Mouse (Mus musculus) heart, embryonic 12.5 days (tissue): Measurements from ENCODE around the gene Mgll. TPM values are rescaled to one million over a fixed set of nuclear protein-coding genes. Genes with fewer than 3 reads are reported as not detected.

Source experiments
- ATAC-seq: fragments of 200-750 bp; cut with Nextera tagmentation; 2 replicates; pipeline ENCODE4 v1.8.0; 2017; ENCODE audit warnings: moderate TSS enrichment, moderate library complexity; ENCODE audit not compliant: insufficient number of reproducible peaks, low FRiP score
- H3K27ac ChIP-seq: fragments of 300-500 bp; sonication (generic); 2 replicates; pipeline ENCODE4 v1.5.1; 2016; ENCODE audit warnings: mild to moderate bottlenecking, moderate library complexity; ENCODE audit not compliant: poor library complexity, severe bottlenecking
- H3K27me3 ChIP-seq: fragments of 300-500 bp; sonication (generic); replicated peaks from 2 replicates; pipeline ENCODE4 v1.6.1; 2016; ENCODE audit warnings: mild to moderate bottlenecking, moderate library complexity
- H3K36me3 ChIP-seq: fragments of 300-500 bp; sonication (generic); 2 replicates; pipeline ENCODE4 v1.6.1; 2016; ENCODE audit warnings: mild to moderate bottlenecking, moderate library complexity
- H3K4me1 ChIP-seq: fragments of 300-500 bp; sonication (generic); replicated peaks from 2 replicates; pipeline ENCODE4 v1.6.1; 2016; ENCODE audit warnings: mild to moderate bottlenecking
- H3K4me2 ChIP-seq: fragments of 300-500 bp; sonication (generic); 2 replicates; pipeline ENCODE4 v1.6.1; 2016; ENCODE audit warnings: mild to moderate bottlenecking, moderate library complexity
- H3K4me3 ChIP-seq: fragments of 300-500 bp; sonication (generic); 2 replicates; pipeline ENCODE4 v1.5.1; 2016; ENCODE audit warnings: mild to moderate bottlenecking
- H3K9ac ChIP-seq: fragments of 300-500 bp; sonication (generic); 2 replicates; pipeline ENCODE4 v1.6.1; 2016; ENCODE audit warnings: mild to moderate bottlenecking, moderate library complexity
- H3K9me3 ChIP-seq: fragments of 300-500 bp; sonication (generic); replicated peaks from 2 replicates; pipeline ENCODE4 v1.6.1; 2016; ENCODE audit warnings: mild to moderate bottlenecking, moderate library complexity
- WGBS: fragments of 180-500 bp; shearing (Covaris S2); methylation state at CpG from one replicate; pipeline ENCODE4 v1.1.7; 2016; 5-methylcytosine and 5-hydroxymethylcytosine counted together
- polyA plus RNA-seq: library from polyadenylated mRNA; unstranded; fragments of >200 nt; fragmentation: Nextera tagmentation; extraction: Ambion mirVana; gene quantifications from 2 replicates; pipeline ENCODE4 v1.2.1, GENCODE M21; 2016

Gene Mgll
- polyA plus RNA-seq, 1 experiment from 2014 or later: 9.2 TPM

- H3K9me3 ChIP-seq: no peaks in the 10 kb centered on the region
- no peak overlapping the region for H3K4me3 ChIP-seq
- H3K4me1 ChIP-seq: peaks cover 21% of the 10 kb centered on the region
- no peak overlapping the region for H3K4me2 ChIP-seq
- H3K9ac ChIP-seq: no peak overlapping the region
- 48% methylated on average over 23 of the region's 23 CpGs for WGBS
- no peaks in the 10 kb centered on the region for H3K36me3 ChIP-seq
- no peak for ATAC-seq
- H3K27me3 ChIP-seq: no peaks in the 10 kb centered on the region
- H3K27ac ChIP-seq: no peak overlapping the region
Measured at GRCm38 (mm10) chr6:88809091-88810037, 85.2 kb downstream of the Mgll start.

- no peak overlapping the region for H3K4me2 ChIP-seq
- no peaks in the 10 kb centered on the region for H3K9me3 ChIP-seq
- H3K27ac ChIP-seq: no peak overlapping the region
- no peak overlapping the region for H3K4me3 ChIP-seq
- H3K27me3 ChIP-seq: no peaks in the 10 kb centered on the region; the same call in 1 of the 2 replicates
- 68% methylated on average over 3 of the region's 3 CpGs for WGBS
- no peak overlapping the region for H3K9ac ChIP-seq
- peaks cover 21% of the 10 kb centered on the region for H3K4me1 ChIP-seq
- ATAC-seq: no peak
- H3K36me3 ChIP-seq: no peaks in the 10 kb centered on the region
Measured at GRCm38 (mm10) chr6:88810291-88810690, 86.1 kb downstream of the Mgll start.

GRCm38 (mm10) chr6:88811396-88811795 is 87.2 kb downstream of the Mgll start:
- Histone ChIP-seq H3K27ac (no peak overlapping the region), H3K9ac (no peak overlapping the region)
- WGBS: 17% methylated on average over 7 of the region's 7 CpGs

GRCm38 (mm10) chr6:88811880-88812400 is 87.7 kb downstream of the Mgll start:
- H3K27me3 ChIP-seq: no peaks in the 10 kb centered on the region; the same call in 1 of the 2 replicates
- H3K9me3 ChIP-seq: no peaks in the 10 kb centered on the region
- no peak overlapping the region for H3K4me2 ChIP-seq
- no peak overlapping the region for H3K27ac ChIP-seq
- no peak overlapping the region for H3K4me3 ChIP-seq
- no peak for ATAC-seq
- WGBS: 50% methylated on average over 7 of the region's 7 CpGs
- H3K4me1 ChIP-seq: peaks cover 21% of the 10 kb centered on the region
- H3K36me3 ChIP-seq: no peaks in the 10 kb centered on the region
- no peak overlapping the region for H3K9ac ChIP-seq

More at GRCm38 (mm10) chr6:88811396-88811795, 87.2 kb downstream of the Mgll start:
- ATAC-seq: 0 out of 2 replicates have a peak, but pooled peaks have one; percentile 12
- H3K9me3 ChIP-seq: no peaks in the 10 kb centered on the region
- peaks cover 21% of the 10 kb centered on the region for H3K4me1 ChIP-seq
- H3K4me2 ChIP-seq: no peak overlapping the region
- no peaks in the 10 kb centered on the region for H3K36me3 ChIP-seq
- no peaks in the 10 kb centered on the region; the same call in 1 of the 2 replicates for H3K27me3 ChIP-seq
- H3K4me3 ChIP-seq: no peak overlapping the region

- WGBS: 66% methylated on average over 3 of the region's 3 CpGs
- Histone ChIP-seq H3K36me3 (no peaks in the 10 kb centered on the region), H3K9me3 (no peaks in the 10 kb centered on the region), H3K27me3 (no peaks in the 10 kb centered on the region; the same call in 1 of the 2 replicates), H3K4me2 (no peak overlapping the region), H3K4me3 (no peak overlapping the region), H3K4me1 (peaks cover 21% of the 10 kb centered on the region), H3K27ac (no peak overlapping the region), H3K9ac (no peak overlapping the region)
- no peak for ATAC-seq
Measured at GRCm38 (mm10) chr6:88812886-88813285, 88.7 kb downstream of the Mgll start.

GRCm38 (mm10) chr6:88813832-88814231 is 89.6 kb downstream of the Mgll start:
- no peaks in the 10 kb centered on the region for H3K9me3 ChIP-seq
- no peak overlapping the region for H3K9ac ChIP-seq
- no peak overlapping the region for H3K27ac ChIP-seq
- H3K4me1 ChIP-seq: peaks cover 21% of the 10 kb centered on the region
- no peak for ATAC-seq
- 73% methylated on average over 10 of the region's 10 CpGs for WGBS
- no peaks in the 10 kb centered on the region for H3K36me3 ChIP-seq
- H3K4me2 ChIP-seq: no peak overlapping the region
- no peaks in the 10 kb centered on the region; the same call in 1 of the 2 replicates for H3K27me3 ChIP-seq
- H3K4me3 ChIP-seq: no peak overlapping the region

GRCm38 (mm10) chr6:88815036-88815435 is 90.8 kb downstream of the Mgll start:
- no peak for ATAC-seq
- no peak overlapping the region for H3K4me3 ChIP-seq
- no peak overlapping the region for H3K27ac ChIP-seq
- WGBS: 74% methylated on average over 3 of the region's 3 CpGs
- H3K9me3 ChIP-seq: no peaks in the 10 kb centered on the region
- H3K4me2 ChIP-seq: no peak overlapping the region
- no peaks in the 10 kb centered on the region for H3K36me3 ChIP-seq
- H3K9ac ChIP-seq: no peak overlapping the region
- peaks cover 15% of the 10 kb centered on the region for H3K4me1 ChIP-seq
- H3K27me3 ChIP-seq: no peaks in the 10 kb centered on the region; the same call in 1 of the 2 replicates

GRCm38 (mm10) chr6:88815489-88815888 is 91.3 kb downstream of the Mgll start:
- H3K4me3 ChIP-seq: no peak overlapping the region
- H3K4me1 ChIP-seq: peaks cover 16% of the 10 kb centered on the region
- no peak for ATAC-seq
- H3K36me3 ChIP-seq: no peaks in the 10 kb centered on the region
- no peak overlapping the region for H3K9ac ChIP-seq
- no peak overlapping the region for H3K4me2 ChIP-seq
- H3K27me3 ChIP-seq: no peaks in the 10 kb centered on the region; the same call in 1 of the 2 replicates
- WGBS: 78% methylated on average over 3 of the region's 3 CpGs
- no peaks in the 10 kb centered on the region for H3K9me3 ChIP-seq
- no peak overlapping the region for H3K27ac ChIP-seq

GRCm38 (mm10) chr6:88816913-88817312 is 92.7 kb downstream of the Mgll start:
- H3K4me2 ChIP-seq: no peak overlapping the region
- WGBS: 86% methylated on average over 3 of the region's 3 CpGs
- H3K4me1 ChIP-seq: peaks cover 13% of the 10 kb centered on the region
- no peaks in the 10 kb centered on the region; the same call in 1 of the 2 replicates for H3K27me3 ChIP-seq
- H3K36me3 ChIP-seq: no peaks in the 10 kb centered on the region
- H3K4me3 ChIP-seq: no peak overlapping the region
- H3K27ac ChIP-seq: no peak overlapping the region
- no peaks in the 10 kb centered on the region for H3K9me3 ChIP-seq
- H3K9ac ChIP-seq: no peak overlapping the region
- ATAC-seq: no peak

- ATAC-seq: 0 out of 2 replicates have a peak, but pooled peaks have one; percentile 20
- 33% methylated on average over 3 of the region's 3 CpGs for WGBS
Measured at GRCm38 (mm10) chr6:88820853-88821252, 96.6 kb downstream of the Mgll start.

GRCm38 (mm10) chr6:88821294-88821693 is 97.1 kb downstream of the Mgll start:
- Histone ChIP-seq H3K27ac (no peak overlapping the region), H3K4me1 (peaks cover 13% of the 10 kb centered on the region; the same call in 1 of the 2 replicates), H3K9me3 (no peaks in the 10 kb centered on the region), H3K9ac (no peak overlapping the region), H3K4me2 (no peak overlapping the region), H3K36me3 (no peaks in the 10 kb centered on the region), H3K27me3 (peaks cover 5% of the 10 kb centered on the region; the same call in 1 of the 2 replicates), H3K4me3 (no peak overlapping the region)
- no peak for ATAC-seq
- 87% methylated on average over 6 of the region's 6 CpGs for WGBS

More at GRCm38 (mm10) chr6:88820853-88821252, 96.6 kb downstream of the Mgll start:
- H3K9ac ChIP-seq: no peak overlapping the region
- no peak overlapping the region for H3K27ac ChIP-seq
- H3K27me3 ChIP-seq: peaks cover 5% of the 10 kb centered on the region; the same call in 1 of the 2 replicates
- peaks cover 10% of the 10 kb centered on the region; the same call in 1 of the 2 replicates for H3K4me1 ChIP-seq
- no peak overlapping the region for H3K4me2 ChIP-seq
- H3K9me3 ChIP-seq: no peaks in the 10 kb centered on the region
- no peak overlapping the region for H3K4me3 ChIP-seq
- H3K36me3 ChIP-seq: no peaks in the 10 kb centered on the region
